Mouse (Mus musculus) liver, postnatal 0 days (tissue): ENCODE results near the gene Tmem63b.

Source experiments
- CTCF ChIP-seq: sonication (generic); IDR thresholded peaks from 2 replicates; pipeline ENCODE4 v1.5.1; 2016; ENCODE audit warnings: antibody characterized with exemption, low read depth
- EP300 ChIP-seq: IDR thresholded peaks from 2 replicates; pipeline ENCODE4 v1.6.1; 2016; ENCODE audit warnings: antibody characterized with exemption, low read depth, mild to moderate bottlenecking

DNA sequence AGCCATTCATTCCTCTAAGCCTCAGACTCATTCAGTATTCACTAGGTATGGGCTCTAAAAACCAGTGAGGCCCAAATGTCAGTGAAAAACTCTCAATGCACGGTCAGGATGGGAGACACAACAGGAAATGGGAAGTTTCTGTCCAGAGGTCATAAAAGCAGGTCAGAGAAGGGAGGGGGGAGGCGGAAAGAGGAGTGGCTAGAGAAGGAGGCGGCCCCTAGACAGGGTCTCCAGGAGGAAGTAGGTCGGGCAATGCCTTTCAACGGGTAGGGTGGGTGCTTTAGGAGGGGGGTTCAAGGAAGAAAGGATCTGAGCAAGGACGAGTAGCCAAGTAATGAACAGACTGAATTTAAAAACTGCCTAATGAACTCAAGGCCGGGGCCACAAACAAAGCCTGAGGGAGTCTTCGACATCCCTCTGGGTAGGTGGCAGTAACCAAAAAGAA is 67.7 kb downstream of the Tmem63b start:
- TF ChIP-seq CTCF (no peak), EP300 (no peak)
